Comparison of ENCODE assay signal across 2 mouse cellular contexts in the genomic region with DNA sequence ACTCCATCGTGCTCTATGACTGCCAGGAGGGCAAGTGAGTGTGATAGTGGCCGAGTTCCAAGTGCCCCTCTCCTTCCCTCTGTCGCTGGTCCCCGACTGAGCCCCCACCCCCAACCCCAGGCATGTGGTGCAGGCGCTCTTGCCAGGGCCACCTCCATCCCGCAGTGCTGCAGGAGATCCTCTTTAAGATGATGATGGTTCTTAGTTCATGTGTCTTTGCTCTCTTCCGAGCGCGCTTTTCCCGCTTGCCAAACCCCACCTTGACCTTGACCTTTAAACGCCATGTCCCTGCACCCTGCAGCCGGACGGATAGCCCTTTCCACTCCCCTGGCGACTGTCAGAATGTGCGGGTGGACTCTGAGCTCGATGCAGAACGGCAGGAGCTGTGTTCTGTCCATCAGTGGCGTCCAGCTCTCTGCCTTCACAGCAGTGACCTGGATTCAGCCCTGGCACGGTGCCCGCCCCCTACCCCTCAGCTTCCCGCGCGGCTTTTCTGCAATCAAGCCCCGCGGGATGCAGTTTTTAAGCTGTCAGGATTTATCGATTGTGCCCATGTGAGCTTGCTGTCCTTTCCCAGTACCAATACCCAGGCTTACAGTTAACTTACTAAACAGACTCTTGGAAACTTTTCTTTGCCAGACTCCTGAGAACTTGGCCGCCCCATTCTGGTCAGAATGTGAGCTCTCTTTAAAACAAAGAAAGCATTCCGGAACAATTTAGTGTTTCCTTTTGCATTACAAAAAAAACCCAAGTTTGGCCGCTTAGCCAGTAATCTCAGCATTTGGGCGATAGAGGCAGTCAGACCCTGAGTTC.
TF ChIP-seq lines count a peak whose summit lies in the region.

No protein-coding gene starts in this region.

TF ChIP-seq in CH12.LX, 34 proteins besides CTCF, POLR2A, EP300 and RAD21:
- TF ChIP-seq UBTF (IDR thresholded peaks at IDR 0.05; ENCODE audit: low read depth, low read length) (no peak), SIN3A (IDR thresholded peaks at IDR 0.05; ENCODE audit: low read length) (peak; percentile 27; the same call in 1 of the 2 replicates), USF2 (conservative IDR thresholded peaks at IDR 0.05; ENCODE audit: low read depth, low read length) (no peak), SMC3 (IDR thresholded peaks at IDR 0.05; ENCODE audit: low read depth, low read length) (no peak), MEF2A (IDR thresholded peaks at IDR 0.05; ENCODE audit: borderline replicate concordance, low read depth, low read length) (no peak), MXI1 (IDR thresholded peaks at IDR 0.05; ENCODE audit: low read depth, low read length) (0 out of 2 replicates have a peak, but pooled peaks have one; percentile 14), BHLHE40 (IDR thresholded peaks at IDR 0.05; ENCODE audit: low read depth, low read length) (no peak), IRF4 (IDR thresholded peaks at IDR 0.05; ENCODE audit: low read depth, low read length) (no peak), JUN (IDR thresholded peaks at IDR 0.05; ENCODE audit: insufficient read depth, low read depth, low read length) (no peak), ETS1 (conservative IDR thresholded peaks at IDR 0.05; ENCODE audit: low read depth, low read length) (no peak)

TF ChIP-seq in myocyte, 11 proteins besides CTCF, POLR2A, EP300 and RAD21:
- no peak for TF ChIP-seq REST (IDR thresholded peaks at IDR 0.05; ENCODE audit: insufficient read depth, insufficient read length)
- no peak for TF ChIP-seq E2F4 (IDR thresholded peaks at IDR 0.05; ENCODE audit: insufficient read depth)
- TF ChIP-seq TCF3 (IDR thresholded peaks at IDR 0.05; ENCODE audit: insufficient read length, low read depth), result no peak
- TF ChIP-seq TCF12 (IDR thresholded peaks at IDR 0.05; ENCODE audit: insufficient read depth, poor library complexity, severe bottlenecking), result no peak
- no peak for TF ChIP-seq POLR2AphosphoS2 (IDR thresholded peaks at IDR 0.05; ENCODE audit: insufficient read length, low read depth)
- no peak for TF ChIP-seq SRF (IDR thresholded peaks at IDR 0.05; ENCODE audit: control insufficient read depth, insufficient read length, low read depth)
